Mouse (Mus musculus) lung, postnatal 0 days (tissue): ENCODE data around the gene Zmym4. TPM values are rescaled to one million over a fixed set of nuclear protein-coding genes. Genes with fewer than 3 reads are reported as not detected.

Experiments
- ATAC-seq: fragments of 200-750 bp; cut with Nextera tagmentation; 2 replicates; pipeline ENCODE4 v1.8.0; 2017; ENCODE audit warnings: moderate library complexity
- DNase-seq: peaks from one replicate; pipeline ENCODE4 v3.0.0-alpha.2; 2016; ENCODE audit warnings: low spot score
- H3K27ac ChIP-seq: fragments of 300-500 bp; sonication (generic); 2 replicates; pipeline ENCODE4 v1.5.1; 2014; ENCODE audit warnings: antibody characterized with exemption, mild to moderate bottlenecking, low read length, mixed read lengths
- H3K27me3 ChIP-seq: fragments of 300-500 bp; sonication (generic); replicated peaks from 2 replicates; pipeline ENCODE4 v1.6.1; 2014; ENCODE audit warnings: low read length, mixed read lengths; ENCODE audit not compliant: insufficient read depth
- H3K36me3 ChIP-seq: fragments of 300-500 bp; sonication (generic); 2 replicates; pipeline ENCODE4 v1.6.1; 2014; ENCODE audit warnings: low read length, mixed read lengths; ENCODE audit not compliant: insufficient read depth
- H3K4me1 ChIP-seq: fragments of 300-500 bp; sonication (generic); 2 replicates; pipeline ENCODE4 v1.6.1; 2014; ENCODE audit warnings: antibody characterized with exemption, low read depth, low read length, mixed read lengths; ENCODE audit not compliant: insufficient read depth
- H3K4me2 ChIP-seq: fragments of 300-500 bp; sonication (generic); replicated peaks from 2 replicates; pipeline ENCODE4 v1.6.1; 2014; ENCODE audit warnings: low read depth, mild to moderate bottlenecking, low read length, moderate library complexity, mixed read lengths
- H3K4me3 ChIP-seq: fragments of 300-500 bp; sonication (generic); 2 replicates; pipeline ENCODE4 v1.5.1; 2014; ENCODE audit warnings: low read depth, low read length
- H3K9ac ChIP-seq: fragments of 300-500 bp; sonication (generic); replicated peaks from 2 replicates; pipeline ENCODE4 v1.6.1; 2014; ENCODE audit warnings: low read depth, mild to moderate bottlenecking
- H3K9me3 ChIP-seq: fragments of 300-500 bp; sonication (generic); 2 replicates; pipeline ENCODE4 v1.6.1; 2016; ENCODE audit warnings: low read length, mixed read lengths
- CTCF ChIP-seq: IDR thresholded peaks from 2 replicates; pipeline ENCODE4 v1.5.1; 2016; ENCODE audit warnings: antibody characterized with exemption, mild to moderate bottlenecking
- EP300 ChIP-seq: IDR thresholded peaks from 2 replicates; pipeline ENCODE4 v1.6.1; 2016; ENCODE audit warnings: antibody characterized with exemption, mild to moderate bottlenecking, control low read depth
- WGBS: fragments of 180-500 bp; shearing (Covaris S2); extraction: QIAGEN DNeasy Blood & Tissue Kit; methylation state at CpG from one replicate; pipeline ENCODE4 v1.1.7; 2014; 5-methylcytosine and 5-hydroxymethylcytosine counted together
- polyA plus RNA-seq: library from polyadenylated mRNA; unstranded; fragments of >200 nt; fragmentation: Nextera tagmentation; extraction: Ambion mirVana; gene quantifications from 2 replicates; pipeline ENCODE4 v1.2.1, GENCODE M21; 2015

The Zmym4 gene
- polyA plus RNA-seq, 1 experiment from 2014 or later, result 8.6 TPM

DNA sequence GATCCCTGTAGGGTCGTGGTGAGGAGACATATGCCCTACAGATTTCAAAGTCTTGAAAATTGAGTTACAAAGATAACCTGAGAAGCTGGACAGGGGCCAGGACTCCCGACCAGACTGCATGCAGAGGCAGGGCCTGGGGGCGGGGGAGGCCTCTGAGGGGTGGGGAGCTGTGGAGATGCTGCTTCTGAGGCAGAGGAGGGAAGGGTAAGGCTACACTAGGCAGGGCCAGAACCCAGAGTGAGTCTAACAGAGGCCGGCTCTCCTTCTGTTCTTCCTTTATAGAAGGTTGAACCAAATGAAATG is 117.2 kb downstream of the Zmym4 start:
- Histone ChIP-seq H3K4me1 (no peaks in the 10 kb centered on the region), H3K4me2 (no peak overlapping the region), H3K27me3 (no peaks in the 10 kb centered on the region), H3K4me3 (no peak overlapping the region), H3K9me3 (no peaks in the 10 kb centered on the region), H3K9ac (no peak overlapping the region), H3K27ac (no peak overlapping the region), H3K36me3 (peaks cover 15% of the 10 kb centered on the region)
- ATAC-seq (no peak), DNase-seq (no peak)
- 58% methylated on average over 4 of the region's 4 CpGs for WGBS
- TF ChIP-seq EP300, result no peak
- TF ChIP-seq CTCF, result no peak

DNA sequence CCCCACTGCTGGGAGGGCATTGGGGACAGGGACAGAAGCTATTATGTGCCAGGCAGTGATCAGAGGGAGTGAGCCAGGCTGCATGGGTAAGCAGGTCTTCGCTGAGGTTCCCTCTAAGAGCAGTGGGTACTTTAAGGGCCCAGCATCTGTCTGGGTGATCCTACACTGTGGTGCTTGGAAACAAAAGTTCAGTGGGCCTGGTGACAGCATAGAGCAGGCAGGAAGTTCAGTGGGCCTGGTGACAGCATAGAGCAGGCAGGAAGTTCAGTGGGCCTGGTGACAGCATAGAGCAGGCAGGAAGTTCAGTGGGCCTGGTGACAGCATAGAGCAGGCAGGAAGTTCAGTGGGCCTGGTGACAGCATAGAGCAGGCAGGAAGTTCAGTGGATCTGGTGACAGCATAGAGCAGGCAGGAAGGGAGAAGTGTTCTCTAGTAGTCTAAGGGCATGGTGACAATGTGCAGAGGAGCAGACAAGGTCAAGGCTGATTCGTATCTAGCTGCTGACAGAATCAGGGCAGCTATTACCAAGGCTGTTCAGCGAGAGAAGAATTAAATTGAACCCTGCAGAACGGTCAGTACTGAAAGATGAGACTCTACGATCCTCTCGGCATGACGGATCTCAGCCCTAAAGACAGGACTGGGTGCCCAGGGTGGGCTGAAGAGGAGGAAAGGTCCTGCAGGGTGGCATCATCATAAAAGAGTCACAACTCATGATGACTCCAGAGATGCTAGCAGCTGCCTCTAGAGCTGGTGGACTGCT is 117.7 kb downstream of the Zmym4 start:
- ATAC-seq (no peak), DNase-seq (no peak)
- H3K36me3 ChIP-seq, result peaks cover 15% of the 10 kb centered on the region
- no peaks in the 10 kb centered on the region for H3K27me3 ChIP-seq
- no peak overlapping the region for H3K4me2 ChIP-seq
- no peaks in the 10 kb centered on the region for H3K4me1 ChIP-seq
- TF ChIP-seq EP300 (no peak), CTCF (no peak)
- no peak overlapping the region for H3K4me3 ChIP-seq
- H3K9me3 ChIP-seq, result no peaks in the 10 kb centered on the region
- no peak overlapping the region for H3K27ac ChIP-seq
- 77% methylated on average over 7 of the region's 7 CpGs for WGBS
- H3K9ac ChIP-seq, result no peak overlapping the region

DNA sequence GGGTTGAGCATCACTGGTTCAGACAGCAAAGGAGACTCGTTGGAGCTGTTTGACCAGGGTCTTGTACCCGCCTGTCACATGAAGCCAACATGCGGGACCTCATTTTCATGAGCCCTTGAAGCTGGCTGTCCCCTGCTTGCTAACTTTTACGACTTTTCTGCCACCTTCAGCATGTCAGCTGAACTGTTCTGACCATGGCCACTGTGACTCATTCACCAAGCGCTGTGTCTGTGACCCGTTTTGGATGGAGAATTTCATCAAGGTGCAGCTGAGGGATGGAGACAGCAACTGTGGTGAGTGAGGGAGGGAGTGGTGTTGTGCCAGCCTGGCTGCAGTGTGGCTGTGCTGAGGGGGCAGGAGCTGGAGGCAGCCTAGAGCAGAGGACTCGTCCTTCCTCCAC is 121.0 kb downstream of the Zmym4 start:
- ATAC-seq, result no peak
- H3K9ac ChIP-seq, result no peak overlapping the region
- WGBS, result 68% methylated on average over 7 of the region's 7 CpGs

DNA sequence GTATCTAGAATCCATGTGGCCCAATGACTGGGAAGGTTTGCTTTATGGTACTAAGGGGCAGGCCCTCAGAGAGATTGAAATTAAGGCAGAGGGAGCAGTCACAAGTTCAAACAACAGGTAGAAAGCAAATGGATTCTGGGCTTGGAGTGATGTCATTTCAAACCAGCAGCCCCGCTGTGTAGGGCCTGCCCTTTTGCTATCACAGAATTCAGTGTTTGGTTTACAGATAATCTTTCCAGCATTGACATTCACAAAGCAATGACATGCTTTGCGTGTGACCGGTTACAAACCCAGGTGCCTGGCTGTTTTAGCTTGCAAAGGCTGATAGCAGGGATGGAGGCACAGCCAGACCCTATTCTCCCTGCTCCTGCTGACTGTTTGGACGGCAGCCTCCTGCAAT is 122.3 kb downstream of the Zmym4 start:
- Histone ChIP-seq H3K4me1 (no peaks in the 10 kb centered on the region), H3K4me2 (no peak overlapping the region), H3K9ac (no peak overlapping the region), H3K27me3 (no peaks in the 10 kb centered on the region), H3K9me3 (no peaks in the 10 kb centered on the region), H3K36me3 (peaks cover 15% of the 10 kb centered on the region), H3K4me3 (no peak overlapping the region), H3K27ac (no peak overlapping the region)
- ATAC-seq (no peak), DNase-seq (no peak)
- WGBS, result 70% methylated on average over 4 of the region's 4 CpGs
- TF ChIP-seq CTCF (no peak), EP300 (no peak)

More for the DNA sequence above, 121.0 kb downstream of the Zmym4 start:
- Histone ChIP-seq H3K27ac (no peak overlapping the region), H3K4me1 (no peaks in the 10 kb centered on the region), H3K4me3 (no peak overlapping the region), H3K36me3 (peaks cover 15% of the 10 kb centered on the region), H3K27me3 (no peaks in the 10 kb centered on the region), H3K9me3 (no peaks in the 10 kb centered on the region), H3K4me2 (no peak overlapping the region)
- no peak for TF ChIP-seq EP300
- TF ChIP-seq CTCF, result no peak
- no peak for DNase-seq

DNA sequence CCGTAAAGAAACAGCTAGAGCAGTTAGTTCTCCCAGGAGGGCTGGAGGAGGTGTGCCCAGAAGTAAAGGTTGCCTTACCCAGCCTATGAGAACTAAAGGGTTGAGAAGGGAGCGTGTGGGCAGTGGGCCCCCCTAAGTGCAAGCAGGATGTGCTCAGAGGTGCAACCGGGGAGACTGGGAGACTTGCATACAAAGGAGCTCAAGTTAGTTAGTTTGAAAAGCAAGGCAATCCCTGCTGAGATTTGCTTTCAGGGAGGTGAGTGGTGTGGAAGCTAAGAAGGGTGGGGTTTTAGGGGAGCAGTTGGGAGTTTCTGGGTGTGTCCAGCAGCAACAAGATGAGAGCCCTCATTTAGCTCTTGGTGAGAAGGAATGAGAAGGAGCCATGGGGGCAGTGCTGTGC is 125.0 kb downstream of the Zmym4 start:
- Histone ChIP-seq H3K36me3 (peaks cover 13% of the 10 kb centered on the region), H3K4me1 (no peaks in the 10 kb centered on the region), H3K27ac (peak overlapping the region; percentile 15; the same call in 1 of the 2 replicates), H3K9me3 (no peaks in the 10 kb centered on the region), H3K4me2 (no peak overlapping the region), H3K4me3 (no peak overlapping the region), H3K27me3 (no peaks in the 10 kb centered on the region), H3K9ac (no peak overlapping the region)
- peak; percentile 30 for DNase-seq
- no peak for TF ChIP-seq EP300
- TF ChIP-seq CTCF, result no peak
- ATAC-seq, result peak; percentile 73
- 55% methylated on average over 3 of the region's 3 CpGs for WGBS

DNA sequence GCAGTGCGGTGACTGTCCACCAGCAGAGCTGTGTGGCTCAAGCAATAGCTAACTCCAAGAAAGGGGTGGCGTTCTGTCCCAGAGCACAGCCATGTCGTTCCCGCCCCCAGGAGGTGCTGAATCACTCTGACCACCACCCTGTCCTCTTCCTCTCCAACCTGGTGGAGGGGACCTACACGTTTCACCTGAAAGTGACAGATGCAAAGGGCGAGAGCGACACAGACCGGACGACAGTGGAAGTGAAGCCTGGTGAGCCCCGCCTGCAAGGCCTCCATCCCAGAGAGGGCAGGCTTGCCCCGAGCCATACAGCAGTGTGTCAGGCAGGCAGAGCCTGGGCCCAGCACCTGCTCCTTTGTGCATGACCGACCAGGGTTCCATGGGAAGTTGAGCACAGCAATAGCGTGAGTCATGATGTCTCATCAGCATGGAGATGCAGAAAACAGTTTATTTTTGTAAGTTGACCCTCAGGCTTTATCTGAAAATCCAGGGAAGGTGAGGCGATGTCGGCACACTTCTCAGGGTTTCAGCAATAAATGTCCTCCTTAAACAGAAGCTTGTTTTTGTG is 126.9 kb downstream of the Zmym4 start:
- TF ChIP-seq EP300 (no peak), CTCF (no peak)
- H3K27ac ChIP-seq, result no peak overlapping the region
- no peak overlapping the region for H3K9ac ChIP-seq
- H3K36me3 ChIP-seq, result peaks cover 17% of the 10 kb centered on the region
- H3K9me3 ChIP-seq, result no peaks in the 10 kb centered on the region
- ATAC-seq (no peak), DNase-seq (no peak)
- no peak overlapping the region for H3K4me2 ChIP-seq
- H3K4me3 ChIP-seq, result no peak overlapping the region
- WGBS, result 90% methylated on average over 15 of the region's 15 CpGs
- H3K4me1 ChIP-seq, result no peaks in the 10 kb centered on the region
- no peaks in the 10 kb centered on the region for H3K27me3 ChIP-seq
